Mouse (Mus musculus) cerebellum, adult 18-20 months (tissue): Measurements from ENCODE around the gene Myh7b.
A peak's percentile ranks its signal among the peaks of the same experiment; 100 is the strongest.

Experiments used
- DNase-seq, 2 experiments: peaks; one replicate each; pipeline ENCODE4 v3.0.0; 2021

Gene Myh7b

DNA sequence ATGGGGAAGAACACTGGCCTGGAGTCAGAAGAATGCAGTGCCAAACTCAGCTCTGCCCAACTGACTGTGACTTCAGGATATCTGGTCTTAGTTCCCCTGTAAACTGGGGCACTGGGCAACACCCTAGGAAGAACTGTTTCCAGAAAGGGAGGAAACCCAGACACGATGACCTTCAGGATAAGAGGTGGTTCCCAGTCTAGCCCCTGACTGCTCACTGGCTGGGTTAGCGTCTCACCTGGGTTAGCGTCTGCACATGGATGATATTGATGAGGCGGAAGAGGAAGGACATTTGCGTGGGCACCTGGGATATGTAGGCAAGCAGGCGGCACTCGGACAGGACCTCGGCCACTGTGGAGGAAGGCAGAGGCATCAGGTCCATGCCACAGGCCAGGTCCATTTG lies 24.9 kb downstream of the Myh7b start:
- DNase-seq, result peak in 1 of 2 experiments; percentile 28

DNA sequence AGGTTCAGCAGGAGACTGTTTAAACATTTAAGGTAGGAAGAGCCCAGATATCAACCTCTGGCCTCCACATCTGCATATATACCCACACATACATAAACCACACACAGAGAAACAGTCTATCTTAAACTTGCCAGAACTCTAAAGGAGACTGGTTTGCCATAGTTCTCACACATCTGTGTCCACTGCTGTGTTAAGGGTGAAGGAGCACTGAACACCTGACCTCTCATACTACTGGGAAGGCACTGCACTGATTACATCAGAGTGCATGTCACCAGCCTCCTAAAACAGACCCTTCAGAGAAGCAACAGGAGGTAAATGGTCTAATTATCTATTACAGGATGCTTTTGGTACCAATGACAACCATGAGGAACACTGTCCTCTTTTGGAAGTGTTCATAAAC lies 25.9 kb downstream of the Myh7b start:
- no peak for DNase-seq

DNA sequence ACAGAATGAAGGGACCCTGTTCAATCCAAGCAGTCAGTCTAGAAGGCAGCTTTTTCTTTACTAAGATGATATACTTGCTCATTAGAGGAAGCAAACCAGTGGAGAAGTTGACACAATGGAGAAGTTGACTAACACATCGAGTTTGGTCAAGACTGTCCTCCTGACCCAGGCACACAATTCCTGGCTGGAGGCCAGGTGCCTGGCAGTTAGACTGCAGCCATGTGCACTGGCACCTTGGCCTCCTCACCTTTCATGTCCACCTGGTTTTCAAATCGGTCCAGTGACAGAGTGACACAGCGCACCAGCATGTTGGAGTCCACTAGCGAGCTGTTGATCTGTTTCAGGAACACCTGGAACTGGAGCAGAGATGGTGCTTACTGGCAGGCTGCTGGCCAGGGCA lies 26.4 kb downstream of the Myh7b start:
- peak in 1 of 2 experiments; percentile 44 for DNase-seq

DNA sequence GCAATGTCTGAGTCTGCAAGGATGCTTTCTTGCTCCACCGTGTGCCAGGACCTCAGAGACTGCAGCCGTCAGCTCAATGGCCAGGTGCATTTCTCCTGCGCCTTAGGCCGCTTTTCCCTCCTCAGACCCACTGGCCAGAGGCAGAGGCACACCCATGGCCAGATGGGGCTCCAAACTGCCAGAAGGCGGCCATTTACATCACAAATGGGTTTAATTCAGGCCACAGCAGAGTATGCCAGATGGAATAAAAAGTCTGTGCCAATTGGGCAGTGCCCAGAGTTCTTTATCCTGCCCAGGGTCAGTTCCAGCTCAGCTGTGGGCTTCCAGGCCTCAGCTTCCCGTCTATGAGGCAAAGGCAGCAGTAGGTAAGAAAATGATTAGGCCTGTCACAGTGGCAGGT lies 29.6 kb downstream of the Myh7b start:
- DNase-seq, result peak; percentile 78 to 82

DNA sequence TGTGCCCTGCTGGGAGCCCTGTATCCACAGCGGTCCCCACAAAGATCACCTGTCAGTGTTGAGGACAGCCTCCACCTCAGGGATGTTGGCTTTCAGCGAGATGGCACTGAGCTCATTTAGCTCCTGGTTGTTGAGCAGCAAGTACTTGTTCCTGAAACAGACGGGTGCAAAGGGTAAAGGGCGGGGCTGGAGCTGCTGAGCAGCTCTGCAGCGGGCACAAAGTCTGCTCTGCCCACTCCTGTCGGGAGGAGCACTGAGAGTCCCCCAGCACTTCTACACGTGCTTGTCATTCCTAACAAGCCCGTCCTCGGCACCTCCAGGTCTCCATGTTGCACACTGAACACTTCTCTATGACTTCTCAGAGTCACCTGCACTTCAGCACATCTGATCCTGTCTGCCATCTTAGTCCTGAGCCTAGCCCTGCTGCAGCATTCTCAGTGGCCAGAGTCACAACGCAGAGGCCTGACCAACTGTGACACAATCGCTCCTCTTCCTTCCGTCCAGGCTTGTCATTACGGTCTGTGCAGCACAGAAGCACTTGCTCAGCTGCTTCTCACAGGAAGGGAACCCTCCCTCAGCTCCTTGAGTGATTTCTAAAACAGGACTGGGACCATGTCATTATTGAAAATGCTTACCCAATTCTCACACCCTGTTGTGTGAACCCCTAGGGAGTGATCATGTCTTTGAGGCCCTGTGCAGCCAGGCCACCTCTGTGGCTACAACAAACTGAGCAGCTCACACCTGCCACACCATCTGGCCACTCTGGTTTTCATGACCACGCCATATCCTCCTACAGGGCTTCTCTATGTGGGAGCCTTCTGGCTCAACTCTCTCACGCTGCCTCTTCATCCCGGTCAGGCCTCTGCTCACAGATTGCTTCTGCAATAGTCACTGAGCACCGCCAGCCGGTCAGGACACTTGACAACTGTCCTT lies 30.8 kb downstream of the Myh7b start:
- peak; percentile 44 to 49 for DNase-seq

DNA sequence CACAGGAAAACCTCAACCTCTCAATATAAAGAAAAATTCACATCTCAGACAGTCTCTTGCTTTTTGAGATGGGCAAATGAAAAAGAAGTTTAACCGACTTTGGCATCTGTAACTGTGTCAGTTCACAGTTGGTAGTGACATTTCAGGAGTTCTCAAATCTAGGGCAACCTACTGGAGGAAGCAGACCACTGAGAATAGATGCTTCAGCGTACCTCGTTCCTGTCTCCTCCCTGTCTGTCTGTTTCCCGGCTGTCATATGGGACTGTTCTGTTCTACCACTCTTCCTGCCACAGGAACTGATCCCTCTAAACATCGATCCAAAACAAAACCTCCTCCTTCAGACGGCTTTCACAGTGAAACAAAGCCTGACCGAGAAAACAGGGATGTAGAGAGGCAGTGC lies 34.7 kb downstream of the Myh7b start:
- no peak for DNase-seq

DNA sequence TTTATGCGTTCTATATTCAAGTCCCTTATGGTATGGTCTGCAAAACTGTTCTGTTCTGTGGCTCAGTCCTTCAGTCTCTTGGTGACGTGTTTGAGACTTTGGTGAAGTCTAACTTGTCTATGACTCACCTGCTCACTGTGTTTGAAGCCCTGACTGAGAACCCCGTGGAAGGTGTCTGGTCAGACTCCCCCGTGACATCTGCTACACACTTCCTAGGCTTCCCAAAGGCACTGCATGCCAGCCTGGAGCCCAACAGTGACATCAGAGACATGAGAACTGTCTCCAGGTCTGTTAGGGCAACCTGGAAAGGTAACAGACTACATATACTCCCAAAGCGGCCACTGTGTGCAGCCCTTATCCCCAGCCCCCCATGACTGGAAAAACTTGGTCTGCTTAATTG lies 41.6 kb downstream of the Myh7b start:
- DNase-seq, result no peak

DNA sequence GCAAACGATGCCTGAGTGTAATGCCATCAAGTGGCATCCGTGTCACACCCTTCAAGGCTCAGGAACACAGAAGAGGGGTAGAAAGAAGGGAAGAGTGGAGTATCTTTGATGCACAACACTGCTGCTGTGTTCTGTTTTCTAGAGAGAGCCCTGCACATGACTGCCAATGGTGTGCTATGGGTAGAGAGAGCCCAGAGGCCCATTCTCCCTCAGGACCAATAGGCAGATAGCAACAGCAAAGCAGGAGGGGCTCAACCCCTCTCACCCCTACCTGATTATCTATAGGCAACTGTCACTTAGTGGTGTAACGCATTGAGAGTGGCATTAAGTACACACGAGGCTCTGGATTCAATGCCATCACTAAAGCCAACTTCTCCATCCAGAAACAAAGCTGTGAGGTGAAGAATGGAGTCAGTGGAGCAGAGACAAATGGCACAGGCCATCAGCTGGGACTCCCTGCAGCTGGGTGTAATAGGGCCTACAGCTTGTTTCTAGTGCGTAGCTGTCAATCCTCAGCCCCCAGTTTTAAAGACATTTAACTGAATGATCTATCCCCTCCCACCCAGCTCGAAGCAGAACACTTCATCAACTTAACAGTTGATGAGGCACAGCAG lies 44.9 kb downstream of the Myh7b start:
- DNase-seq, result no peak

DNA sequence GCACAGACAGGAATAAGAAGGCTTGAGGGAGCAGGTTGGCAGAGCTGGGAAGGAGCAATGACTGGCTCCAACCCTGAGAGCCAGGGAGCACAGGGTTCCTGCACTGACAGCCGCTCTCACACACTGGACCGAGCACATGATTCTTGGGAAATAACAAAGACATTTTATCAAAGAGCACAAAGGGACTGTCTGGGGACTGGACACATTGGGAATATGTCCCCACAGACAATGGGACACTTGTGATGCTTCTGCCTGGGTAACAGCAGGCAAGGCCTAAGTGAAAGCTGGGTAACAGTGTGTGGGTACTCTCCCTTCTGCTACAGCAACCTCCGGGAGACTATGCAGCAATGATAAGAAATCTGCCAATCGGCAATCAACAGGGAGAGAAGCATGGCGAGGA lies 51.4 kb downstream of the Myh7b start:
- DNase-seq, result no peak

DNA sequence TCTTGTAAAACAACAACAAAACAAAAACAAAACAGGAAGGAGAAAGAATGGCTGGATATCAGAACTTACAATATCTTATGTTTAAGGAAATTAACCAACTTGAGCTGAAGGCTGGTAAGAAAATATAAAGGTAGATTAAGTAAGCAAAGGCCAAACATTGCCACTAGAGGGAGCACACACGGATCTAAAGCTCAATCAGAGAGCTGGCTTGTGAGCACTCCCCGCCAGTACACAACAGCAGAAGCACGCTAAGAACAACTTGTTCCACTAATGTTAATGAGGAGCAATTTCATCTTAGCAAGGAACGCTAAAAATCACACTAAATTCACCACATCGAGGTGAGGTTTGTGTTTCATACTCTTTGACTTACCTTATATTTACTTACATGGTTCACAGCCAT lies 52.1 kb downstream of the Myh7b start:
- DNase-seq, result peak; percentile 72

DNA sequence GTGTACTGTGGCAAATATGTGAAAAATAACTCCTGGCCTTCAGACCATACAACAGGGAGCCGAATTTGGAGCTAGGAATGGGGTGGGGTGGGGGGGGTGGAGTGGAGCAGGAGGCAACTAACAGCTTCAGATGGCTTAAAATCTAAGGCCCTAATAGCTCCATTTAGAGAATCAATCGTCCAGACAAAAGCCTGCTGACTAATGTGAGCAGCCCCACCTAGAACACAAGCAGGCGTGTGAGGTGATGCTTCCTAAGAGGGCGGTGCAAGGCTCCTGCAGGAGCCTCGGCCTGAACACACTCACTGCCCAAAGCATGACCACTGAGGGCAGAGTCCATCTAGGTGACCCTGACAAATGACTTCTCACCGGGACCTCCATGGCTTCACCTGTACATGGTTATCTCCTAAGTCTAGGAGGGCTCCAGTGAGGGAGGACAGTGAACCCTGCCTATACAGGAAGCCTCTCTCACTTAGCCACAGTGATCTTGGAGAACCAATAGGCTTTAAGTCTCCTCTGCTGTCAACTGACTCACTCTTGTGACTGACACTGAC lies 53.0 kb downstream of the Myh7b start:
- DNase-seq, result no peak

DNA sequence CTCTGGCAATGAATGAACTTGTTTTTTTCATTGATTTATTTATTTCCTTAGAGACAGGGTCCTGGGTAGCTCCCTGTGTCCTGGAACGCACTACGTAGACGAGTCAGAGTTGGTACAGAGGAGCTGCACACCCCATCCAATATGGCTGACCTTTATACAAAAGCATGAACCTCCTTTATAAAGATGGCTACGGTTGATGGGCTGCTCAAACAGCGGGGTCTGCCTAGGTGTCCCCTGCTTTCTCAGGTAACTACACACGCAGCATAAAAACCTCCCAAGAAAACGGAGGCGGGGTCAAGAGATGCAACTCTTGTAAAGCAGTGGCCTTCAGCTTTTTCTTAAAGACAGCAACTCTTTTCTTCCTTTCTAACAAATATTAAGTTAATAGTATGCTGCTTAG lies 56.9 kb downstream of the Myh7b start:
- DNase-seq, result no peak

DNA sequence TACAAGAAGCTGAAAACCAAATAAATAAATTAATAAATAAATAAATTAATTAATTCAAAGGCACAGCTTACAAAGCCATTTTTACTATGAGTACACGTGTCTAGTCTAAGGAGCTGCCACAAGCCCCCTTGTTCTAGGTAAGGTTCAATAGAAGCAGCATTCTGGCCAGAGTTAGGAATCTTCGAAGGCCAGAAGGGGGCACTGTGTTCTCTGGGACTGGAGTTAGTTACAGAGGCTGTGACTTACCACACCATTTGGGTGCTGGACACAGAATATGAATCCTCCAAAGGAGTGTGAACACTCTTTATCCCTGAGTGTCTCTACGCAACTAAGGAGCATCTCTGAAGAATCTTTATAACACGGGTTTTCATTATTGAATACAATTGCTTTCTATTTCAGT lies 57.4 kb downstream of the Myh7b start:
- peak; percentile 39 to 40 for DNase-seq

DNA sequence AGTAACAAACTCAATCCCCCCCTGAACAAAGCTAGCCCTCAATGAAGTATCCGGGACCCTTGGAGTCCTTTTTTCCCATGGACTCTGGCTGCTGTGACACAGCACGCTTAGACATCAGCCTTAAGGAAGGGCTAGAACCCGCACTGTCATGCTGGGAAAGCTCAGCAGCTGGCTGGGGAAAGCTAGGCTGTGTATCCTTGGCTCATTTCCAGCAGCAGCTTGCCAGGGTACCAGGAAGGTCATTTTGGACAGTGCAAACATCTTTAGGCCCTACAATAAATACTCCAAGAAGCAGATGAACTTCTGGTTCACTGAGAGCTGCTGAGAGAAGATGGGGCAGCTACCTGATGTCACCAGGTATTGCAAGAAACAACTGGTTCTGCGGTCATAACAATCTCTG lies 60.2 kb downstream of the Myh7b start:
- peak in 1 of 2 experiments; percentile 28 for DNase-seq

DNA sequence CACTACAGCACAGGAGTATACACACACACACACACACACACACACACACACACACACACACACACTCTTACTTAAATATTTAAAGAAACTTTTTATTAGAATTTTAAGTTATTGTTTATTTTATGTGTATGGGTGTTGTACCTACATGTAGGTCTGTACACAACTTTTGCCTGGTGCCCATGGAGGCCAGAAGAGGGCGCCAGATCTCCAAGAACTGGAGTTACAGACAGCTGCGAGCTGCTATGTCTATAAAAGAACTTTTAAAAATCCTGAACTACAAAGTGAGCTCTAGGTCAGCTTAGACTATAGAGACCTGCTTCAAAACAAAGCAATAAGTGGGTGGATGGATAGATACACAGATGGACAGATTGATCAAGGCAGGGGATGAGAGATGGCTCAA lies 62.5 kb downstream of the Myh7b start:
- peak; percentile 71 to 76 for DNase-seq

DNA sequence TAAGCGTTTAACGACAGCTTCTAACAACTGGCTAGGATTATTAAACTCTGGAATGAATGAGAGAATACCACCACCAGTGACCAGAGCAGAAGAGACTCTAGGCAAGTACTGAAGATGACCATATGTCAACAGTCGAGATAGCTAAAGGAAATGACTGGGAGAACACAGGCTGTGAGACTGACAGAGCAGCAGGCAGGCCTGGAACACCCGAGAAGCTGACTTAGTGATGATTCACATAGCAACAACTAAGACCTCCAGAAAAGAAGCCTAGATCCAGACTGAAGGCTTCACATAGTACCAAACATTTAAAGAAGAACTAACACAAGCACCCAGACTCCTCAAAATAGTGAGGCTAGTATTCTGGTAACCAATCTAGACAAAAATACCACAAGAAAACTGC lies 64.1 kb downstream of the Myh7b start:
- DNase-seq, result peak; percentile 38 to 53

DNA sequence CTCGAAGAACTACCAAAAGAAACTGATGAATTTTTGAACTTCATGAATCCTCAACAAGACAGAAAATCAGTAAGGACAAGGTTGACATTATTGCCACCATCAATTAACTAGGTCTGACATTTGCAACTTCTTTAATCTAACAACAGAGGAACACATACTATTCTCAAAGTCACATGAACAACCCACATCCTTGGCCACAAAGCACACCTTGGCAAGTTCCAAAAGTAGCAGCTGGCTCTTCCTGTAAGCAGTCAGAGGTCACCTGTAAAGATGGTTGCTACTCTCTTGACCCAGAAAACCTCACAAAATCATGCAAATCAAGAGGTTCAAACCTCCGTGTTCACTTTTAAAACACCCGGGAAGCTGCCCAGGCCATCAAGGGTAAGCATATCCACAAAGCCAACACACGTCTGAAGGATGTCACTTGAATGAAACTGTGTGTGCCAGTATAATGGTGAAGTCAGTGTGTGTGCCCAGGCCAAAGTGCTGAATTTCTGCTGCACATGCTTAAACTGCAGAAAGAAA lies 68.6 kb downstream of the Myh7b start:
- DNase-seq, result peak in 1 of 2 experiments; percentile 37

DNA sequence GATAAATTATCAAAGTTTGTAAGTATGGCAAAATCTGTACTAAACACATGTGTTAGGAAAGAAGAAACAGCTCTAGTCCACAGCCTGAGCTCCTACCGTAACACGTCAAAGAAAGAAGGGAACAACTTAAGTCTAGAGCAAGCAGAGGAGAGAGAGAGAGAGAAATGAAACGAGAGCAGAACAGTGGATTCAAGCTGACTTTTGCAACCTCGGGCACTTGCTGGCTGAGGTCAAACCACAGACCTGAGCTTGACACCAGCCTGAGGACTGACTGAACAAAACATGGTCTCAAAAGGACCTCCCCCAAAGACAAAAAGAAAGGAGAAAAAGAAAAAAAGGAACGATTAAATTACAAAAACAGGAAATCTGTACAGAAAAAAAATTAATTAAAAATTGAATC lies 69.6 kb downstream of the Myh7b start:
- no peak for DNase-seq

DNA sequence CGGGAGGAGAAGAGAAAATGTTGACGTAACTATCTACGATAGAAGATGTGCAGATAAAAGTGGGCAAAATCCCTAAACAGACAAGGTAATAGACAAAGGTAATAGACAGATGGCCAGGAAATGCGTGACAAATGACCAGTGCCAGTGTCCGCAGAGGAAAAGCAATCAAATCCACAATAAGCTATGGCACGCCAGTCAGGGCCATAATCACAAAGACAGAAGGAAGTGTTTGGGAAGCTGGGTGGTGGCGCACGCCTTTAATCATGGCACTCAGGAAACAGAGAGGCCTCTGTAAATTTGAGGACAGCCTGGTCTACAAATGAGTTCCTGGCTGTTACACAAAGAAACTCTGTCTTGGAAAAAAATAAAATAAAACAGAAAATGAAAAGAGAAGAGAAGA lies 70.2 kb downstream of the Myh7b start:
- peak; percentile 25 to 33 for DNase-seq

DNA sequence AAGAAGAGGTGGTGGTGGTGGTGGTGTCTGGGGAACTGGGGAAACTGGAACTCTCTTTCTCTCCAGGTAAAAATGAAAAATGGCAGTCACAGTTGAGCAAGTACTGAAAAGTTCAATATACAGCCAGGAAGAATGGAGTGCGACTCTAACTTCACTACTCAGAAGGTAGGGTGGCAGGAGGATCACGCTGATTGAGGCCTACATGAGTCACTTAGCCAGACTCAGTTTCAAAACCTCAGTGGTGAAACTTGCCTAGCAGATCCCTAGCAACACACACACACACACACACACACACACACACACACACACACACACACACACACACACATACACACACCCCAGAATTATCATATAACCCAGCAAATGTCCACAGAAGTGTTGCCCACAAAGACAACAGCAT lies 70.9 kb downstream of the Myh7b start:
- no peak for DNase-seq

DNA sequence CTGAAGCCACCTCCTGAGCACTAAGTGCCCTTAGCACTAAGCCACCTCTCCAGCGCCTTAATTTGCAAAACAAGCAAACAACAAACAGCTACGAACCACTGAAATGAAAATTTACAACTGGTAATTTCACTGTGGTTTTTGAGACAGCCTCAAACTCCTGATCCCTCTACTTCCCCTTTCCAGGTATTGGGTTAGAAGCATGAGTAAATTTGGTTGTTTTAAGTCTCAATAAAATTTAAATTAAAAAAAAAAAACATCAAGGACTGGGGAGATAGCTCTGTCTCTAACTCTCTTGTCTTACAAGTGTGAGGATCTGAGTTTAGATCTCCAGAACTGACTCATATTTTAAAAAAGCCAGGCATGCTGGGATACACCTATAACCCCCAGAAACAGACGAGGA lies 72.1 kb downstream of the Myh7b start:
- no peak for DNase-seq

DNA sequence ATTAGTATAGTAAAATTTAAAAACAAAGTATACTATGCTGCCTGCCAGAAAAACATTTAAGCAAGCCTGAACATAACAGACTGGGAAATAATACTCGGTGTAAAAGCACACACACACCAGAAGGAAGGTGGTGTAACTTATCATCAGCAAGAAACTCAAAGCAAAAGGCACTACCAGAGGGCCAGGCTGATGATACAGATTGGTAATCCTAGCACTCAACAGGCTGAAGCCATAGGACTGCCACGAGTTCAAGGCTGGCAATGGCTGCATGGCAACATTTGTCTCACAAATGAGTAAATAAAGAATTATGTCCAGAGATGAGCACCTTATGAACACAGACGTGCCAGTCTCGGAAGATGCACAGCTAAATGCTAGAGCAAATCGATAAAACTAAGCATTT lies 72.8 kb downstream of the Myh7b start:
- no peak for DNase-seq
